Mouse (Mus musculus) cerebellum, adult 8-10 months (tissue): ENCODE data around the gene Endou.
"Not testable (repeated sequence)": the region's sequence is repeated elsewhere in the genome, so short reads cannot be mapped to it uniquely, and the experiment has no call there.

Source experiments
- DNase-seq: peaks from one replicate; pipeline ENCODE4 v3.0.0; 2022

Endou gene

GRCm38 (mm10) chr15:97675927-97676326 is 55.2 kb downstream of the Endou start:
- no peak for DNase-seq

- no peak for DNase-seq
These were observed 56.7 kb downstream of the Endou start for GRCm38 (mm10) chr15:97674423-97674822.

- DNase-seq = no peak
These were observed 57.7 kb downstream of the Endou start for GRCm38 (mm10) chr15:97673256-97674000.

GRCm38 (mm10) chr15:97672211-97672765 is 58.9 kb downstream of the Endou start:
- peak; percentile 50 for DNase-seq

GRCm38 (mm10) chr15:97670554-97670953 is 60.6 kb downstream of the Endou start:
- DNase-seq = no peak

- DNase-seq = not testable (repeated sequence)
These were observed 62.8 kb downstream of the Endou start for GRCm38 (mm10) chr15:97668158-97668877.

- DNase-seq = peak; percentile 51
These were observed 63.7 kb downstream of the Endou start for GRCm38 (mm10) chr15:97667437-97667836.

- DNase-seq = no peak
These were observed 64.7 kb downstream of the Endou start for GRCm38 (mm10) chr15:97666457-97666770.

GRCm38 (mm10) chr15:97665770-97666456 is 65.2 kb downstream of the Endou start:
- no peak for DNase-seq

GRCm38 (mm10) chr15:97664981-97665668 is 66.0 kb downstream of the Endou start:
- DNase-seq = no peak

- peak; percentile 72 for DNase-seq
These were observed 67.3 kb downstream of the Endou start for GRCm38 (mm10) chr15:97663750-97664406.
